Mouse (Mus musculus): Measurements from ENCODE around the gene Atp2c1.

DNA sequence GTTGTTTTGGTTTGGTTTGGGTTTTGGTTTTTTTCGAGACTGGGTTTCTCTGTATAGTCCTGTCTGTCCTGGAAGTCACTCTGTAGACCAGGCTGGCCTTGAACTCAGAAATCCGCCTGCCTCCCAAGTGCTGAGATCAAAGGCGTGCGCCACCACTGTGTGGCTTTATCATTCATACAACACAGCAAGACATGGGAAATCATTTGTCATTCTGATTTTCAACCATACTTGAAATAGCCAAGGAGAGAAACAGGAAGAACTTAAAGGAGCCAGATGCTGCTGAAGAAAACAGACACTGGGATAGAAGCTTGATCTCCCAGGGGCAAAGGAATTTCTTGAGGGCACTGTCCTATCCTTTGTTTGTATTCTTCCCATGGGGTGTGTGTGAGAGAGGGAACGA is 136.5 kb downstream of the Atp2c1 start:
- TF ChIP-seq POLR2A (IDR thresholded peaks at IDR 0.05; ENCODE audit: low read depth, low read length) = no peak
- TF ChIP-seq CTCF (IDR thresholded peaks at IDR 0.05; ENCODE audit: extremely low read depth, insufficient read depth, insufficient read length, insufficient replicate concordance) = no peak
